Mouse (Mus musculus) thymus, adult 2 months (tissue): ENCODE results near the gene Rarb. TPM values are rescaled to one million over a fixed set of nuclear protein-coding genes. Genes with fewer than 3 reads are reported as not detected.

Experiments
- DNase-seq: peaks from one replicate; pipeline ENCODE4 v3.0.0; 2021
- H3K27ac ChIP-seq: fragments of 200-500 bp; 2 replicates; pipeline ENCODE4 v1.5.1; 2012; ENCODE audit warnings: low read length, control low read depth; ENCODE audit not compliant: control insufficient read depth, insufficient read depth
- H3K27me3 ChIP-seq: fragments of 200-500 bp; 2 replicates; pipeline ENCODE4 v1.6.1; 2012; ENCODE audit warnings: mild to moderate bottlenecking, low read length, moderate library complexity, mixed read lengths; ENCODE audit not compliant: control insufficient read depth, insufficient read depth
- H3K36me3 ChIP-seq: fragments of 200-500 bp; 2 replicates; pipeline ENCODE4 v1.6.1; 2012; ENCODE audit warnings: mild to moderate bottlenecking, low read length, moderate library complexity; ENCODE audit not compliant: control insufficient read depth, insufficient read depth
- H3K4me1 ChIP-seq: fragments of 200-500 bp; replicated peaks from 2 replicates; pipeline ENCODE4 v1.6.1; 2012; ENCODE audit warnings: low read length; ENCODE audit not compliant: control insufficient read depth, insufficient read depth
- H3K4me3 ChIP-seq: fragments of 200-500 bp; 2 replicates; pipeline ENCODE4 v1.5.1; 2012; ENCODE audit warnings: mild to moderate bottlenecking, low read length, control low read depth, moderate library complexity; ENCODE audit not compliant: control insufficient read depth, insufficient read depth
- CTCF ChIP-seq: fragments of 200-500 bp; IDR thresholded peaks from 2 replicates; pipeline ENCODE4 v1.5.1; 2012; ENCODE audit warnings: mild to moderate bottlenecking, control low read depth, low read length, moderate library complexity, borderline replicate concordance; ENCODE audit not compliant: control insufficient read depth, poor library complexity, insufficient read depth; ENCODE audit errors: extremely low read depth
- POLR2A ChIP-seq: fragments of 200-500 bp; IDR thresholded peaks from 2 replicates; pipeline ENCODE4 v1.6.1; 2012; ENCODE audit warnings: mild to moderate bottlenecking, low read length, control low read depth, moderate library complexity; ENCODE audit not compliant: control insufficient read depth, poor library complexity, insufficient read depth; ENCODE audit errors: extremely low read depth
- WGBS: fragments of 180-500 bp; shearing (Covaris S2); methylation state at CpG from one replicate; pipeline ENCODE4 v1.1.7; 2018; 5-methylcytosine and 5-hydroxymethylcytosine counted together
- polyA plus RNA-seq: library from polyadenylated mRNA; depleted of rRNA; stranded (reverse); fragments of >200 nt; gene quantifications from 2 replicates; pipeline ENCODE4 v1.2.3, GENCODE M21; 2012

Gene Rarb
- polyA plus RNA-seq, 1 experiment, result 2.9 TPM

DNA sequence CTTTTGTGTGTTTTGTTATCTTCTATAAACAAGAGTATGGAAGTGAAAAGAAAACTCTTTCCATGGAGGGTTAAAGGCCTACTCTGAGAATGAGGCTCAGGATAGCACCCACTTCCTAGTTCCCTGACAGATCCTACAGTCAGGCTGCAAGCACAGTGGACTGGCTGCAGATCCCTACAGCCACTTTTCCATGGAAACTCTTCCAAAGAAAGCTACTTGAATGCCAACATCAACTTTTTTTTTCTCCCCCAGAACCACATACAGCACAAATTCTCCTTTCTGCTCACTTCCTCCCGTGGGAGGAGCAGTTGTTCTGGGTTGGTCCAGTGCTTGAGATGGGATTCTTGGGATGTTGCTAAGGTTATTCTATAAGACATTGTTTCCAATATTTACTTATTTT lies 66.3 kb downstream of the Rarb start:
- H3K4me3 ChIP-seq, result no peak overlapping the region
- H3K4me1 ChIP-seq, result no peaks in the 10 kb centered on the region
- no peaks in the 10 kb centered on the region for H3K36me3 ChIP-seq
- no peaks in the 10 kb centered on the region for H3K27me3 ChIP-seq
- TF ChIP-seq POLR2A (no peak), CTCF (no peak)
- DNase-seq, result no peak
- H3K27ac ChIP-seq, result no peak overlapping the region
- WGBS, result 80% methylated on average over 1 of the region's 1 CpGs

DNA sequence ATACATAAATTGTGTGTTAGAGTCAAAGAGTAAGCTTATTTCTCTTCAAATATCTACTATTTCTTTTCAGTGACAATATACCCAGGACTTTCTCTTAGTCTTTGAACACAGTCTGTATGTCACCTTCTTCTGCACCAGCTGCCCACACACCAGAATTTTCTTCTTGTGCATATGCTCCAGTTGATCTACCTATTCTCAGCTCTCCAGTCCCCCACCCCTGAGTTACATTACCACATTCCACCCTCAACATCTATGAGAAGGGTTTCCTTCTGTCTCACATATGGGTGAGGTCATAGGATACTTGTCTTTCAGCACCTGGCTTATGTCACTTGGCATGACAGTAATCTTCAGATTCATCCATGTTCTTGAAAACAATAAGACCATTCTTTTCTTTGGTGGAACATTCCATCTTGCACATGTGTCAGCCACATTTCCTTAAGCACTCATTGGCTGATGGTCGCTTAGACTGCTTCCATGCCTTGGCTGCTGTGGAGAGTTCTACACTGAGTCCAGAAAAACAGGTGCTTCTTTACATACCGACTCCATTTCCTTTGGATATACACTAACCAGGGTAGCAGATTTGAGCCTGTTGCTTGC lies 71.9 kb downstream of the Rarb start:
- DNase-seq, result no peak
- 93% methylated on average over 2 of the region's 2 CpGs for WGBS
- H3K27ac ChIP-seq, result no peak overlapping the region
- H3K36me3 ChIP-seq, result no peaks in the 10 kb centered on the region
- TF ChIP-seq CTCF, result no peak
- TF ChIP-seq POLR2A, result no peak
- H3K4me1 ChIP-seq, result no peaks in the 10 kb centered on the region
- no peaks in the 10 kb centered on the region for H3K27me3 ChIP-seq
- no peak overlapping the region for H3K4me3 ChIP-seq

DNA sequence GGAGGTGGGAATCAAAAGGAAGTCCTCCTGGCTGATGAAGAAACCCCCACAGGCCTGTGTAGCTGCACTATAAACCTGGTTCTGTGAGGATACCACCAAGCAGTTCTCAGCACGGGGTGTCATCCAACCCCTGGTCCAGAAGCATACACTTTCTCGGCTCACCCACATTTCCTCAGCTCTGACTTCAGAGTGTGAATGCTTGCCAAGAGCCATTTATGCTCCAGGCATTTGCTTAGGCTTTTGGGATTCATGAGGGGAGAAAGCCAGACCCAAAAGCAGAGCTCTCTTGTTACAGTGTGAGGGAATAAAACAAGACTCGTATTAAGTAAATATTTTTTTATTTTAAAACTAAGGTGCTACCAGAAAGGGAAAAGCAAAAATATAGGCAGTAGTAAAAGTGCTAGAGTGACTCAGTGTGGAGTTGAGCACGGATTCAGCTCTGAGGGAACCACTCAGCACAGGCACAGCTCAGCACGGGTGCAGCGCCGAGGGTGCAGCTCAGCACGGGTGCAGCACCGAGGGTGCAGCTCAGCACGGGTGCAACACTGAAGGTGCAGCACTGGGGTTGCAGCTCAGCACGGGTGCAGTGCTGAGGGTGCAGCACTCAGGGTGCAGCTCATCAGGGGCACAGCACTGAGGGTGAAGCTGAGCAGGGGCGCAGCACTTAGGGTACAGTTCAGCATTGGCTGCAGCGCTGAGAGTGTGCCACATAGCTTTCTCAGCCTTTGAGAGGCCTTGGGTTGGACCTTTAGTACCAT lies 77.8 kb downstream of the Rarb start:
- no peak overlapping the region for H3K4me3 ChIP-seq
- no peak for DNase-seq
- no peaks in the 10 kb centered on the region for H3K4me1 ChIP-seq
- no peak overlapping the region for H3K27ac ChIP-seq
- H3K36me3 ChIP-seq, result no peaks in the 10 kb centered on the region
- TF ChIP-seq POLR2A (no peak), CTCF (no peak)
- WGBS, result 83% methylated on average over 13 of the region's 13 CpGs
- no peaks in the 10 kb centered on the region for H3K27me3 ChIP-seq

DNA sequence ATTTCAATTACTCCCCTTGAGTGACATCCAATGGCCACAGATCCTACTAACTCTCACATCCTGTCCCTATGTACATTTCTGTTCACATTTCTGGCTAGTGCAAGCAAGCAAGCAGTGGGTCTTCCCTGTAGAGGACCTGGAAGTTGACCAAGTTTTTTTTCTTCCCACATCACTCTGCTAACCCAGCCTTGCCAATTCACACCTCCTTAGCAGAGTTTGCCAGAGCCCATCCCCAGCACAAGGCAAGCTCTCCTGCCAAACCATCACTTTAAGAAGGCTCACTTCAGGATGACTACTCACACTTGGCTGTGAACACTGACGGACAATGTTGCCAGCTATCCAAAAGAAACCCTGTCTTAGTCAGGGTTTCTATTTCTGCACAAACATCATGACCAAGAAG lies 80.4 kb downstream of the Rarb start:
- WGBS, result 89% methylated on average over 1 of the region's 1 CpGs
- Histone ChIP-seq H3K4me3 (no peak overlapping the region), H3K27ac (no peak overlapping the region), H3K27me3 (no peaks in the 10 kb centered on the region), H3K4me1 (no peaks in the 10 kb centered on the region), H3K36me3 (no peaks in the 10 kb centered on the region)
- no peak for DNase-seq
- TF ChIP-seq CTCF (no peak), POLR2A (no peak)

DNA sequence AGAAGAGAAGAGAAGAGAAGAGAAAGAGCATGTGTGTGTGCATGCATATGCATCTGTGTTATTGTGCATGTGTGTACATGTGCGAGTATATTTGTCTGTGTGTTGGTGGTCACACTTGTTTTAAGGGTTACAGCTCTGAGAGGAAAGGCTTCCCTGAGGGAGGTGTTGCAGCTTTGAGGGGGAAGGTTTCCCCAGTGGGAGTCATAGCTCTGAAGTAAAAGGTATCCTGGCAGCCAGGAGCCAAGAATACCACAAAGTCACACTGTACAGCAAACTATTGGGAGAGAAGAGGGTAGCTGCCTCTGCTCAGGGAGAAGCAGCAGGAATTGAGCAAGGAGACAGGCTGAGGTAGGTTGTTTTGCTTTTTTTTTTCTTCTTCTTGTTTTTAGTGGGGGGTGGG lies 81.2 kb downstream of the Rarb start:
- Histone ChIP-seq H3K4me3 (no peak overlapping the region), H3K27me3 (no peaks in the 10 kb centered on the region), H3K27ac (no peak overlapping the region), H3K4me1 (no peaks in the 10 kb centered on the region), H3K36me3 (no peaks in the 10 kb centered on the region)
- no peak for DNase-seq
- 84% methylated on average over 1 of the region's 1 CpGs for WGBS
- TF ChIP-seq POLR2A (no peak), CTCF (no peak)

DNA sequence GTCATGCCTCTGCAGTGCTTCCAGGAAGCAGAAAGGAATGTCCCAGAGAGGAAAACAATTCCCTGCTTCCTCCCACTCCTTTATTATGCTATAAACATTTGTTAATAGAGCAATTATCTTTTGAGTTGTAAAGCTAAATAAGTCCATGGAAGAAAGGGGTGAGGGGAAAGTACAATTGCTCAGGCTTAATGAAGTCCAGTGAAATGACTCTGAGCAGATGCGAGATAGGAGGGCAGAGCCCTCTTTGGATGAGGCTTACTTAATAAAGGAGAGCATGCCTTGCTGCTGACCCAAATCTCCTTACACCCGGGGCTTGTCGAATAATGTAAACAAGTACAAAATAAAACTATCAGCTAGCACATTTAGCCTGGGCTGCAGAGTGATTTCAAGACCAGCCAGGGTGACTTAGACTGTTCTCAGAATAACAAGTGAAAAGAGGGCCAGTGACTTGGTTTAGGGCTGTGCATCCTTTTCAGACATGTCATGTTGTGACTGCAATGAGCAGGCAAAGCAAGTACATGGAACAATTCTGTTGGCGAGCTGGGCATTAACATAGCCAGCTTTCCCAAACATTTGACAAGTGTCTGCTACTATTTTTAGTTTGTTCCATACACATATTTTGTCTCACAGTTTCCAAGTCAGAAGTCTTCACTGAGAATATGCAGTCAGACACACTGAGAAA lies 83.5 kb downstream of the Rarb start:
- 82% methylated on average over 4 of the region's 4 CpGs for WGBS
- no peaks in the 10 kb centered on the region for H3K27me3 ChIP-seq
- H3K4me3 ChIP-seq, result no peak overlapping the region
- H3K4me1 ChIP-seq, result no peaks in the 10 kb centered on the region
- TF ChIP-seq CTCF (no peak), POLR2A (no peak)
- no peaks in the 10 kb centered on the region for H3K36me3 ChIP-seq
- no peak overlapping the region for H3K27ac ChIP-seq
- DNase-seq, result no peak
